Mouse (Mus musculus): ENCODE results near the gene Fgfr2.

DNA sequence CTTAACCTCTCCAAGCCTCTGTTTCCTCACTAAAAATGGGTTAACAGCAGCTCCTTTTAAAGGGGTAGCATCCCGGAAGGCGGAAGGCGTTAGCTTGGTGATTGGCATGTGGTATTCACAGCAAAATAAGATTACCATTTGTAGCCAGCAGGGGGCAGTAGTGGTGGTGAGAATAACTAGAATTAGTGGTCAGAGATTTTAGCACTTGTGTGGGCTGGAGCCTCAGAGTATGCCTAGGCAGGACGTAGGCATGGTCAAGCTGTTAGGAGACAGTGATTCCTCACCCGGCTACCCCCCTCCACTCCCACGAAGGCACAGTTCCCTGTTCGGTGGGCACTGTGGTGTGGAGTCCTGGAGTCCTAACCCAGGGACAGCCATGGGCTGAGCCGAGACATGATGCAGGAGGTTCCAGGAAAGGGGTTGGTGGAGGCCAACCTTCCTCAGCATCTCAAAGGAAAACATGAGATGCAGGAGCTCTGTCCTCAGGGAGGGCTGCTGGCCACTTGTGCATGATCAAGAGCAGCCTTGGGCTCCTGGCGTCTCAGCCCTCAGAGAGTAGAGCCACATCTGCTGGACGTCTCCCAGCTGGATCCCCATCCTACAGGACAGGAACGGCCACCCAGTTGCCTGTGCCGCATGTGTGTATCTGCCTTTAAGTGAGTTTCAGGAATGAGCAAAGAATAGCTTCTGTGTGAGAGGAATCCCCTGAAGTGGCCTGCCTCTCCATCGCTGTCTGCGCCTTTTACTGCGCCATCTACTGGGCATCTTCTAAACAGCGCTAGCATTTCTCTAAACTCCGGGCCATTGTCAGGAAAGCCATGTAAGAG is 2360.9 kb downstream of the Fgfr2 start:
- TF ChIP-seq CTCF (IDR thresholded peaks at IDR 0.05; ENCODE audit: borderline replicate concordance, extremely low read depth, insufficient read depth, insufficient read length) (peak; percentile 89), POLR2A (IDR thresholded peaks at IDR 0.05; ENCODE audit: borderline replicate concordance, extremely low read depth, insufficient read depth, insufficient read length, poor library complexity, severe bottlenecking) (no peak)

Data from brain, embryonic 14.5 days (tissue).